Mouse (Mus musculus): ENCODE measurements around the gene Tldc2. TPM values are rescaled to one million over a fixed set of nuclear protein-coding genes. Genes with fewer than 3 reads are reported as not detected.

Gene Tldc2
- polyA plus RNA-seq, 1 experiment from 2014 or later = not detected

DNA sequence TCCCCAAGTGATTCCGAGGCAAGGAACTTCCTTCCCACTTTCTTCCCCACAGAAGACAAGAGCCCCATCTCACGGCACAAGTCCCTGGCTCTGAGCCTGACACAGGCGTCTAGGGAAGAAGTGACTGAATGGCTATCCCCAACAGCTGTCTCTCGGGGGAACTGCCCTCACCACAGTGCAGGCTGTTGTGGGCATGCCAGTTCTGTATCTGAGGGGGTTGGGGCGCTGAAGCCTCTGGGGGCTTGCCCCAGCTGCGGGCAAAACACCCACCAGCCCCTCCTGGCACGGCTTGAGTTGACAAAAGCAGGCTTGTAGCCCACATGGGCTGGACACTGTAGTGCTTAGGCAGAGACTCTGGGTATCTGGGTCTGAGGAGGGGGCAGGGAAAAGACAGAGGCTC is 22.7 kb upstream of the Tldc2 start:
- ATAC-seq (replicated peaks; ENCODE audit: insufficient number of reproducible peaks, low FRiP score, low TSS enrichment, low read depth) (no peak), DNase-seq (ENCODE audit: low spot score) (no peak)
- peaks cover 5% of the 10 kb centered on the region; the same call in 1 of the 2 replicates for H3K36me3 ChIP-seq (replicated peaks; ENCODE audit: control insufficient read depth, insufficient read depth, low read depth, low read length)
- H3K4me3 ChIP-seq (ENCODE audit: low read depth, low read length) = no peak overlapping the region
- no peaks in the 10 kb centered on the region for H3K4me1 ChIP-seq (ENCODE audit: control insufficient read depth, insufficient read depth, low read length)
- no peak overlapping the region for H3K9ac ChIP-seq (replicated peaks; ENCODE audit: low read length)
- H3K27ac ChIP-seq (replicated peaks; ENCODE audit: low read depth, low read length) = no peak overlapping the region
- no peaks in the 10 kb centered on the region for H3K9me3 ChIP-seq (replicated peaks; ENCODE audit: control insufficient read depth, low read length)
- no peaks in the 10 kb centered on the region for H3K27me3 ChIP-seq (ENCODE audit: control insufficient read depth, insufficient read depth, low read length)
- 78% methylated on average over 7 of the region's 7 CpGs for WGBS
- H3K4me2 ChIP-seq (ENCODE audit: low read depth, low read length) = no peak overlapping the region

- H3K27me3 ChIP-seq (ENCODE audit: control insufficient read depth, insufficient read depth, low read length) = no peaks in the 10 kb centered on the region
- H3K4me3 ChIP-seq (ENCODE audit: low read depth, low read length) = no peak overlapping the region
- H3K27ac ChIP-seq (replicated peaks; ENCODE audit: low read depth, low read length) = no peak overlapping the region
- no peak overlapping the region for H3K9ac ChIP-seq (replicated peaks; ENCODE audit: low read length)
- H3K9me3 ChIP-seq (replicated peaks; ENCODE audit: control insufficient read depth, low read length) = no peaks in the 10 kb centered on the region
- 83% methylated on average over 14 of the region's 14 CpGs for WGBS
- DNase-seq (ENCODE audit: low spot score) = no peak
- peaks cover 3% of the 10 kb centered on the region; the same call in 1 of the 2 replicates for H3K4me1 ChIP-seq (ENCODE audit: control insufficient read depth, insufficient read depth, low read length)
- H3K36me3 ChIP-seq (replicated peaks; ENCODE audit: control insufficient read depth, insufficient read depth, low read depth, low read length) = 0 out of 2 replicates have a peak, but pooled peaks cover 2% of the 10 kb centered on the region
- ATAC-seq (replicated peaks; ENCODE audit: insufficient number of reproducible peaks, low FRiP score, low TSS enrichment, low read depth) = no peak
- H3K4me2 ChIP-seq (ENCODE audit: low read depth, low read length) = no peak overlapping the region
Observed at GRCm38 (mm10) chr2:157064978-157065878, 21.6 kb upstream of the Tldc2 start.

DNA sequence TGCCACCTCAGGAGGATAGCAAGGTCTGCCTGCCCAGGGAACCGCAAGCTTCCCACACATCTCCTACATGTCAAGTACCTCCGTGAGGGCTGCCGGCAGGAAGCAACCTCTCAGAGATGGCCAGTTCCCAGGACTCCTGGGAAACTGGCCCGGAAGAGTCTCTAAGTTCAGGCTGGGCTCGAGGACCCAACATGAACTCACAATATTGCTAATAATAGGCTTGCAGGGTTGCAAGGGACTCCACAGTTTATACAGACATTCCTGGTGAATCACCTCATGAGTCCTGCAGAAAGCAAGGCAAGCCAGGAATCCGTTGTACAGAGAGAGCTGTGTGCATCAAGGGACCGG is 21.0 kb upstream of the Tldc2 start:
- Histone ChIP-seq H3K36me3 (replicated peaks; ENCODE audit: control insufficient read depth, insufficient read depth, low read depth, low read length) (0 out of 2 replicates have a peak, but pooled peaks cover 2% of the 10 kb centered on the region), H3K4me1 (ENCODE audit: control insufficient read depth, insufficient read depth, low read length) (peaks cover 3% of the 10 kb centered on the region; the same call in 1 of the 2 replicates)

GRCm38 (mm10) chr2:157066731-157067430 is 20.0 kb upstream of the Tldc2 start:
- DNase-seq (ENCODE audit: low spot score) (no peak), ATAC-seq (replicated peaks; ENCODE audit: insufficient number of reproducible peaks, low FRiP score, low TSS enrichment, low read depth) (no peak)
- WGBS = 88% methylated on average over 7 of the region's 7 CpGs
- Histone ChIP-seq H3K27me3 (ENCODE audit: control insufficient read depth, insufficient read depth, low read length) (no peaks in the 10 kb centered on the region), H3K4me1 (ENCODE audit: control insufficient read depth, insufficient read depth, low read length) (peaks cover 7% of the 10 kb centered on the region; the same call in 1 of the 2 replicates), H3K4me3 (ENCODE audit: low read depth, low read length) (no peak overlapping the region), H3K9me3 (replicated peaks; ENCODE audit: control insufficient read depth, low read length) (no peaks in the 10 kb centered on the region), H3K36me3 (replicated peaks; ENCODE audit: control insufficient read depth, insufficient read depth, low read depth, low read length) (0 out of 2 replicates have a peak, but pooled peaks cover 2% of the 10 kb centered on the region), H3K4me2 (ENCODE audit: low read depth, low read length) (no peak overlapping the region), H3K9ac (replicated peaks; ENCODE audit: low read length) (no peak overlapping the region), H3K27ac (replicated peaks; ENCODE audit: low read depth, low read length) (no peak overlapping the region)

More for the DNA sequence above, 21.0 kb upstream of the Tldc2 start:
- DNase-seq (ENCODE audit: low spot score) (no peak), ATAC-seq (replicated peaks; ENCODE audit: insufficient number of reproducible peaks, low FRiP score, low TSS enrichment, low read depth) (no peak)
- no peaks in the 10 kb centered on the region for H3K27me3 ChIP-seq (ENCODE audit: control insufficient read depth, insufficient read depth, low read length)
- no peak overlapping the region for H3K4me3 ChIP-seq (ENCODE audit: low read depth, low read length)
- no peak overlapping the region for H3K4me2 ChIP-seq (ENCODE audit: low read depth, low read length)
- H3K9ac ChIP-seq (replicated peaks; ENCODE audit: low read length) = no peak overlapping the region
- H3K27ac ChIP-seq (replicated peaks; ENCODE audit: low read depth, low read length) = no peak overlapping the region
- 78% methylated on average over 7 of the region's 7 CpGs for WGBS
- H3K9me3 ChIP-seq (replicated peaks; ENCODE audit: control insufficient read depth, low read length) = no peaks in the 10 kb centered on the region

GRCm38 (mm10) chr2:157068701-157069354 is 18.0 kb upstream of the Tldc2 start:
- no peaks in the 10 kb centered on the region for H3K9me3 ChIP-seq (replicated peaks; ENCODE audit: control insufficient read depth, low read length)
- peaks cover 5% of the 10 kb centered on the region for H3K36me3 ChIP-seq (replicated peaks; ENCODE audit: control insufficient read depth, insufficient read depth, low read depth, low read length)
- no peak overlapping the region for H3K9ac ChIP-seq (replicated peaks; ENCODE audit: low read length)
- H3K27me3 ChIP-seq (ENCODE audit: control insufficient read depth, insufficient read depth, low read length) = no peaks in the 10 kb centered on the region
- ATAC-seq (replicated peaks; ENCODE audit: insufficient number of reproducible peaks, low FRiP score, low TSS enrichment, low read depth) (no peak), DNase-seq (ENCODE audit: low spot score) (no peak)
- H3K4me3 ChIP-seq (ENCODE audit: low read depth, low read length) = no peak overlapping the region
- H3K27ac ChIP-seq (replicated peaks; ENCODE audit: low read depth, low read length) = no peak overlapping the region
- peaks cover 7% of the 10 kb centered on the region; the same call in 1 of the 2 replicates for H3K4me1 ChIP-seq (ENCODE audit: control insufficient read depth, insufficient read depth, low read length)
- 76% methylated on average over 14 of the region's 14 CpGs for WGBS
- H3K4me2 ChIP-seq (ENCODE audit: low read depth, low read length) = no peak overlapping the region

DNA sequence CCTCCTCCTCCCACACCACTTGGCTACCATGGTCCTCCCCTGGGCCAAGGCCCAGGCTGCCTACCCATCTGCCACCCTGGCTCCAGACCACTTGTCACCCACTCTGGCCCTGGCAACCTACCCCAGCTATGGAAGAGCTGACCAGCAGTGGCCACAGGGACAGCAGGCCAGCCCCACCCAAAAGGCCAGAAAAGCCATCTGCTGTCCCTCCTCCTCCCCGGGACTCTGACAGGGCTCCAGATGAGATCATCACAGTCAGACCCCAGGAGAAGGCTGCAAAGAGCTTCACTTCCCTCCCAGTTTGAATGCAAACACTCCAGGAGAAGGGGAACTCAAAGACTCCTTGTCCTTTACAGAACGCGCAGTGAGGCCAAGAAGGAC is 17.5 kb upstream of the Tldc2 start:
- Histone ChIP-seq H3K27ac (replicated peaks; ENCODE audit: low read depth, low read length) (no peak overlapping the region), H3K27me3 (ENCODE audit: control insufficient read depth, insufficient read depth, low read length) (no peaks in the 10 kb centered on the region), H3K9ac (replicated peaks; ENCODE audit: low read length) (no peak overlapping the region), H3K36me3 (replicated peaks; ENCODE audit: control insufficient read depth, insufficient read depth, low read depth, low read length) (peaks cover 5% of the 10 kb centered on the region), H3K4me2 (ENCODE audit: low read depth, low read length) (no peak overlapping the region), H3K4me1 (ENCODE audit: control insufficient read depth, insufficient read depth, low read length) (peaks cover 7% of the 10 kb centered on the region; the same call in 1 of the 2 replicates), H3K9me3 (replicated peaks; ENCODE audit: control insufficient read depth, low read length) (no peaks in the 10 kb centered on the region), H3K4me3 (ENCODE audit: low read depth, low read length) (no peak overlapping the region)
- no peak for ATAC-seq (replicated peaks; ENCODE audit: insufficient number of reproducible peaks, low FRiP score, low TSS enrichment, low read depth)
- DNase-seq (ENCODE audit: low spot score) = no peak
- WGBS = 58% methylated on average over 3 of the region's 3 CpGs

DNA sequence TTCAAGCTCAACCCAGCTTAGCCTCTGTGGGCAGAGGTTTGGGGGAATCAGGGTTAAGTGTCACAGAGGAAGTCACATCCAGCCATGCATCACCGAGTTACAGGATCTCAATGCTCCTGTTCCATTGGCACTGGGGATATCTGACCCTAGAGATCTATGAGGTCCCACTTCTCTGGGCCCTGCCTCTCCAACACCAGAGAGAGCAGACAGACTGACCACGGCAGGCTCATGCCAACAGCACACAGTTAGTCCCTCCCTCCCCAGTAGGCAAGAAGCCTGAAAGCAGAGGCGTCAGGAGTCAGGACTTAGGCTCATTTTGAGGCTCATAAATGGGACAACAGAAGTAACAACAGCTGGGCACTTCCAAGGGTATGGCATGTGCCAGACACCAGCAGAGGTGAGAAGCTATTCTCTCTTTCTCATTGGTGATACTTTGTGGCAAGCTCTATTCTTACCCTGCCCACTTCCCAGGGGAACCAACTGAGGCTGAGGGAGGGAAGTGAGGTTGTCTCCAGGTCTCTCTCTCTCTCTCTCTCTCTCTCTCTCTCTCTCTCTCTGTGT is 17.0 kb upstream of the Tldc2 start:
- Histone ChIP-seq H3K9ac (replicated peaks; ENCODE audit: low read length) (no peak overlapping the region), H3K27ac (replicated peaks; ENCODE audit: low read depth, low read length) (no peak overlapping the region), H3K36me3 (replicated peaks; ENCODE audit: control insufficient read depth, insufficient read depth, low read depth, low read length) (peaks cover 5% of the 10 kb centered on the region), H3K9me3 (replicated peaks; ENCODE audit: control insufficient read depth, low read length) (no peaks in the 10 kb centered on the region), H3K4me2 (ENCODE audit: low read depth, low read length) (no peak overlapping the region), H3K4me3 (ENCODE audit: low read depth, low read length) (no peak overlapping the region), H3K27me3 (ENCODE audit: control insufficient read depth, insufficient read depth, low read length) (no peaks in the 10 kb centered on the region), H3K4me1 (ENCODE audit: control insufficient read depth, insufficient read depth, low read length) (peaks cover 7% of the 10 kb centered on the region)
- ATAC-seq (replicated peaks; ENCODE audit: insufficient number of reproducible peaks, low FRiP score, low TSS enrichment, low read depth) (no peak), DNase-seq (ENCODE audit: low spot score) (no peak)
- 57% methylated on average over 3 of the region's 3 CpGs for WGBS

All from embryonic facial prominence, embryonic 11.5 days (tissue).